Comparison of ENCODE assay signal across 24 mouse cellular contexts in the genomic region with DNA sequence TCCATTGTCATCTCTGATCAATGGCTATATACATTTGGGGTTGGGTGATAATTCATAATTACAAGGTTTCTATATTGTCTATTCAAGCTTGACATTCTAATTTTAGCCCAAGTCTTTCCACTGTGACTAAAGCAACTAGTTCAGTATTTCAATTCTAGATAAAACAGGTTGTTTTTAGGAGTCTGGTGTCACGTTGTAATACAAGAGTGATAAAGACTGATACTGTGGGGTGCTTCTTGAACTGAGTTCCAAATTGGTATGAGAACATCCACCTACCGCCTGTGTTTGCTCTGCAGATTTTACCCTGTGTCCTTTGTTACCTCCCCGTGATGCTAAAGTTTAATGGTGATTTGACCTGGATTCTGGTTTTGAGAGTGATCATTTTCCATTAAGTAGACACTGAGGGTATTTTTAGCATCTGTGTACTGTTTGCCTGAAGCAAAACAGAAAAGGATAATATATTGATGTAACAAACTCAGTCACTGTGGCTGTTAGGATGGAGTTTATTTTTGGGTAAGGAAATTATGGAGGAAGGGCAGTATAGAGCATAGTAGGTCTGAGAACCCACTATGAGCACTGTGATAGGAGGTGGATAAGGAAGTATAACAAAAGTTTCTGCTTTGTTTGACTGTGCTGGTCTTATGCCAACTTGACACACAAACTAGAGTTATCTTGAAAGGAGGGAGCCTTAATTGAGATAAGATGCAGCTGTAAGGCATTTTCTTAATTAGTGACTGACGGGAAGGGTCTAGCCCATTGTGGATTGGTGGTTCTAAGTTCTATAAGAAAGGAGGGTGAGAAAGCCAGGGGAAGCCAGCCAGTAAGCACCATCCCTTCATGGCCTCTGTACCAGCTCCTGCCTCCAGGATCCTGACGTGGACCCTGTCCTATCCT.
"Had no signal": no experiment of that assay in that cellular context is flagged by ENCODE, and none has a peak within 500 bp of the region (broad histone marks: within the 10 kb centered on the region; RNA-seq: fewer than 3 reads in every experiment).

No protein-coding gene starts in this region.

- H3K9me3 ChIP-seq: heart, embryonic 15.5 days; hindbrain, embryonic 15.5 days had no signal

- H3K9ac ChIP-seq: heart, embryonic 13.5 days; heart, embryonic 15.5 days; hindbrain, embryonic 13.5 days; hindbrain, embryonic 15.5 days; kidney, embryonic 15.5 days; limb, embryonic 13.5 days; limb, embryonic 15.5 days had no signal

- H3K4me3 ChIP-seq: heart, adult 2 months; heart, embryonic 13.5 days; heart, embryonic 15.5 days; hindbrain, embryonic 13.5 days; hindbrain, embryonic 15.5 days; kidney, embryonic 15.5 days; limb, embryonic 13.5 days; limb, embryonic 15.5 days had no signal

- H3K27me3 ChIP-seq: heart, embryonic 13.5 days; heart, embryonic 15.5 days; hindbrain, embryonic 13.5 days; hindbrain, embryonic 15.5 days; kidney, embryonic 15.5 days; limb, embryonic 13.5 days; limb, embryonic 15.5 days had no signal

- DNase-seq: gastrocnemius, postnatal 14 days; gastrocnemius, postnatal 36 days; heart, adult 2 months; heart, postnatal 14 days; heart, postnatal 36 days; kidney, adult 11 months; kidney, adult 2 months; kidney, adult 9 months; kidney, postnatal 14 days; kidney, postnatal 36 days; layer of hippocampus, adult 9-11 months; layer of hippocampus, postnatal 36 days; left cerebral cortex, postnatal 4 days had no signal

- ATAC-seq: hindbrain, postnatal 0 days; intestine, embryonic 16.5 days had no signal

- H3K4me1 ChIP-seq: heart, embryonic 13.5 days; heart, embryonic 15.5 days; hindbrain, embryonic 13.5 days; hindbrain, embryonic 15.5 days; kidney, embryonic 15.5 days; limb, embryonic 13.5 days; limb, embryonic 15.5 days had no signal

- H3K27ac ChIP-seq: heart, adult 2 months; heart, embryonic 13.5 days; heart, embryonic 15.5 days; hindbrain, embryonic 13.5 days; hindbrain, embryonic 15.5 days; hindbrain, postnatal 0 days; kidney, embryonic 15.5 days; kidney, postnatal 0 days; limb, embryonic 13.5 days; limb, embryonic 15.5 days had no signal

- H3K36me3 ChIP-seq: heart, embryonic 13.5 days; heart, embryonic 15.5 days; hindbrain, embryonic 13.5 days; hindbrain, embryonic 15.5 days; kidney, embryonic 15.5 days; limb, embryonic 13.5 days; limb, embryonic 15.5 days had no signal

- H3K4me2 ChIP-seq: heart, embryonic 11.5 days; heart, embryonic 13.5 days; heart, embryonic 15.5 days; hindbrain, embryonic 13.5 days; hindbrain, embryonic 15.5 days; kidney, embryonic 15.5 days; limb, embryonic 13.5 days; limb, embryonic 15.5 days had no signal
